Mouse (Mus musculus): Measurements from ENCODE around the gene Chst1.

DNA sequence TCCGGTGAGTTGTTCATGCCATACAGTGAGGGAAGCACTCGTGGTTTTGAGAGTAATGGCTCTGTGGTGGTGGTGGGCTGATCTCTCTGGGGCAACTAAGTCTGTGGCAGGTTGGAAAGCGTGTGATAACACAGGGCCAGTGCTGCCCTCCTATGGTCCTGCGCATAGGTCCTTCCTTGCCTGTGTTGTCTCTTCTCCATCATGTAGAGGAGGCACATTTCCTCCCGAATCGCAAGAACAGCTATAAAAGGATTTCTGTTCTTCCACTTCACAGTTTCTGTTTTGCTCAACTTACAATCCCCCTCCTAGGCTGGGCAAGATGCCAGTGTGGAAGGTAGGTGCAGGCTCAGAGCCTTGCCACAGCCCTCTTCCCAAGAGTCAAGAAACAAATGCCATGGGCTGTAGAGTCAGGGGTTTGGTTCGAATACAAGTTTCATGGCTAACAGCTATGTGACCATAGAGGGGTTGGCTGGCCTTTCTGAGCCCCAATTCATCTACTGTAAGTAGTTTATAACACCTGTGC lies 51.8 kb downstream of the Chst1 start:
- TF ChIP-seq CTCF (IDR thresholded peaks at IDR 0.05; ENCODE audit: low read depth) = no peak
- no peak for TF ChIP-seq EP300 (IDR thresholded peaks at IDR 0.05; ENCODE audit: low read depth)

All from liver, embryonic 14.5 days (tissue).